Mouse (Mus musculus): ENCODE data around the gene Fgfr1op2.

DNA sequence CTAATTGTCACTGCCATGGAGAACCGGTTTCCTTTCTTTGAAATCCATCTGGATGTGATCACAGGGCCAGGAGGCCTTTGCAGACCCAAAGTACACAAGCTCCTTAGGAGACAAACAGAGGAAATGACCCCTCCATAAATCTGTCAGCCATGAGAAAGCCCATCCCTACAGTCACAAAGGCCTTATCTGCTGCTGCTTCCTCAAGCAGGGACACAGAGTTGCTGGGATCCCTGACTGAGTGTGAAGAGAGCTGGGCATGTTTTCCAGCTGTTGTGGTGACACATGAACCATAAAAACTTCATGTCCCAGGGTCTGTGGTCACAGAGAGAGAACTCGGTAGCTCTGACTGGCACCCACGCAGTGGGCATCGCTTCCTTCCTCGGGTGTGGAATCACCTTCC is 46.2 kb upstream of the Fgfr1op2 start:
- TF ChIP-seq TAL1 (IDR thresholded peaks at IDR 0.05; ENCODE audit: low read length) = no peak
- TF ChIP-seq GATA1 (IDR thresholded peaks at IDR 0.05; ENCODE audit: low read length) = no peak
